Mouse (Mus musculus) spleen, adult 2 months (tissue): ENCODE results near the gene St6galnac1. TPM values are rescaled to one million over a fixed set of nuclear protein-coding genes. Genes with fewer than 3 reads are reported as not detected.

Experiments
- DNase-seq, 2 experiments: peaks; one replicate each; pipeline versions ENCODE4 v3.0.0 to v3.0.0-alpha.2; 2012 to 2021; ENCODE audit warnings: low spot score in 2 of 2, low read depth in 1 of 2
- H3K27ac ChIP-seq: fragments of 200-500 bp; 2 replicates; pipeline ENCODE4 v1.5.1; 2012; ENCODE audit warnings: low read length, inconsistent platforms; ENCODE audit not compliant: insufficient read depth
- H3K27me3 ChIP-seq: fragments of 200-500 bp; 2 replicates; pipeline ENCODE4 v1.6.1; 2012; ENCODE audit warnings: mild to moderate bottlenecking, moderate library complexity, low read length, inconsistent platforms; ENCODE audit not compliant: control insufficient read depth, insufficient read depth
- H3K36me3 ChIP-seq: fragments of 200-500 bp; 2 replicates; pipeline ENCODE4 v1.6.1; 2012; ENCODE audit warnings: mild to moderate bottlenecking, low read length, inconsistent platforms; ENCODE audit not compliant: control insufficient read depth, insufficient read depth
- H3K4me1 ChIP-seq: fragments of 200-500 bp; 2 replicates; pipeline ENCODE4 v1.6.1; 2011; ENCODE audit warnings: inconsistent platforms; ENCODE audit not compliant: control insufficient read depth, insufficient read depth, insufficient read length
- H3K4me3 ChIP-seq: fragments of 200-500 bp; 2 replicates; pipeline ENCODE4 v1.5.1; 2011; ENCODE audit warnings: mild to moderate bottlenecking, inconsistent platforms; ENCODE audit not compliant: insufficient read depth, insufficient read length; ENCODE audit errors: extremely low read depth
- CTCF ChIP-seq: fragments of 200-500 bp; IDR thresholded peaks from 2 replicates; pipeline ENCODE4 v1.5.1; 2011; ENCODE audit warnings: mild to moderate bottlenecking, inconsistent platforms; ENCODE audit not compliant: insufficient read depth, insufficient read length, insufficient replicate concordance; ENCODE audit errors: extremely low read depth
- POLR2A ChIP-seq: fragments of 200-500 bp; IDR thresholded peaks from 2 replicates; pipeline ENCODE4 v1.6.1; 2011; ENCODE audit warnings: low read depth, low read length, inconsistent platforms
- WGBS: fragments of 180-500 bp; shearing (Covaris S2); methylation state at CpG from one replicate; pipeline ENCODE4 v1.1.7; 2018; 5-methylcytosine and 5-hydroxymethylcytosine counted together
- polyA plus RNA-seq: library from polyadenylated mRNA; depleted of rRNA; stranded (reverse); fragments of >200 nt; gene quantifications from 2 replicates; pipeline ENCODE4 v1.2.3, GENCODE M21; 2012

Gene St6galnac1
- polyA plus RNA-seq, 1 experiment, result 0.86 TPM

DNA sequence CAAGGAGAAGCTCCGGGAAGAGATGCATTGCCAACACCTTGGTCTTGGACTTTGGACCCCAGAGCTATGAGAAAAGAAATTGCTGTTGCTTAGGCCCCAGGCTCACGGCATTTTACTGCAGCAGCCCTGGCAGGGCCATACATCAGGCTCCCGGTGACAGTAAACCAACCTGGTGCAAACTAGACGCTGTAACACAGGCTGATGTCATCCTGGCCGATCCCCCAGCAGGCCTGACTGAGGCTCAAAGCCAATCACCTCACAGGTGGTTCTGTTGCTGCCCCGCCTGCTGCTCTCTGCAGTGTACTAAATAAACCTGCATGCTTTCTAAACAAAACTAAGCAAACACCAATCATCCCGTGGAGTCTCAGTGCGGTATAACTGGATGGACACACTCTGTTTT lies 43.4 kb upstream of the St6galnac1 start:
- Histone ChIP-seq H3K27me3 (no peaks in the 10 kb centered on the region), H3K27ac (no peak overlapping the region), H3K4me3 (no peak overlapping the region), H3K4me1 (no peaks in the 10 kb centered on the region), H3K36me3 (no peaks in the 10 kb centered on the region)
- DNase-seq, result no peak
- WGBS, result 78% methylated on average over 8 of the region's 8 CpGs
- TF ChIP-seq CTCF (no peak), POLR2A (no peak)

DNA sequence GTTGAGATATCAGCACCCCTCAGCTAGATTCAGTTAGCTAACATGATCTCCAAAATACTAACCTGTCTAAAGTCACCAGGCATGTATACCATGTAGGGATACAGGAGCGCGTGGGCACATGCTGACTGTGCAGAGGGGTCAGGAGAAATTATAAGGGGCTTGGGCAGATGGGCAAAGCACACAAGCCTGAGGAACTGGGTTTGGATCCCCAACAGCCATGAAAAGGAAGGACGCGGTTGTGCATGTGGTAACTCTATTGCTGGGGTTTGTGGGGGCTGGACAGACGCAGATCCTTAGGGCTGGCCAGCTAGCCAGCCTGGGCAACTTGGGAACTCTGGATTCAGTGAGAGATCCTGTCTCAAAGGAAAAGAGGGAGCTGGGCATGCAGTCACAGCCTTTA lies 42.3 kb upstream of the St6galnac1 start:
- Histone ChIP-seq H3K36me3 (no peaks in the 10 kb centered on the region), H3K4me3 (no peak overlapping the region), H3K4me1 (no peaks in the 10 kb centered on the region), H3K27me3 (no peaks in the 10 kb centered on the region), H3K27ac (no peak overlapping the region)
- 90% methylated on average over 5 of the region's 5 CpGs for WGBS
- TF ChIP-seq CTCF (no peak), POLR2A (no peak)
- no peak for DNase-seq

DNA sequence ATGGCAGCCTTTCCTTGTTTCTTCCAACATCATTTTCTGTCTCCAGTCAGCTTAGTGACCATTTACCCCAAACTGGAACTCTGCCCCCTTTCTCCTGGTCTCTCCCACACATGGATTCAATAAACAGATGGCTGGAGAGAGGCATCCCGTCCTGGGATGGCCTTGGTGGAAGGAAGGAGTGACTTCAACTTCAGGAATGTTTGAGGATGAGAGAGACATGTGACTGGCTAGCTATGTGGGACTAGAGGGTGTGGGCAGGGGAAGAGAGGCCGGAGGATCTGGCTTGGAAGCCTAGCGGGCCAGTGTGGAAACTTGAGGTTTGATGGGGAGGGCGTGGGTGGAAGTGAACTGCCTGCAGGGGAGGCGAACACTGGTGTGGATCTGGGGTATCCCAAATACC lies 41.5 kb upstream of the St6galnac1 start:
- H3K4me1 ChIP-seq, result no peaks in the 10 kb centered on the region

DNA sequence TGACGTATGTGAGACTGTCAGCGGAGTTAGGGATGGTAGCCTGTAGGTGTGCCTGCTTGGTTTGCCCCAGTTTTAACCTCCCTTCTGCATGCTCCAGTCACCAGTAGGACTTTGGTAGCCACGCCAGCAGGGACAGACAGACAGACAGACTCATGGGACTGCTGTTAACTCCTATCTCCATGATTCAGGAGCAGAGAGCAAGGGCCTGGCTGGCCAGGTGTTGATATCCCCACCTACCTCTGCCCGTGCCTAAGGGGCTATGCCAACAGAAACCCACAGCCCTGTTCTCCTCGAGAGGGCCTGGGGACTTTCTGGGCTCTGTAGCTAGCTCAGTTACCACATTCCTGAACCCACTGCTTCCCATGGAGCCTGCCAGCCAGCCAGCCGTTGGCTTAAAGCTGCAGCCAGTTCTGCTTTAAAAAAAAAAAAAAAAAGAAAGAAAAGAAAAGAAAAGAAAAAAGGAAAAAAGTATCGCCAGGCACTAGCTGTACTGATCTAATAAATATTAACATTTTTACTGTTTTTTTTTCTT lies 39.6 kb upstream of the St6galnac1 start:
- H3K4me3 ChIP-seq, result no peak overlapping the region
- H3K4me1 ChIP-seq, result 0 out of 2 replicates have a peak, but pooled peaks cover 4% of the 10 kb centered on the region
- peak overlapping the region; percentile 37 for H3K27ac ChIP-seq
- no peaks in the 10 kb centered on the region for H3K36me3 ChIP-seq
- TF ChIP-seq CTCF, result no peak
- 70% methylated on average over 7 of the region's 7 CpGs for WGBS
- no peaks in the 10 kb centered on the region; the same call in 1 of the 2 replicates for H3K27me3 ChIP-seq
- DNase-seq, result no peak

More for the DNA sequence above, 41.5 kb upstream of the St6galnac1 start:
- peak overlapping the region; percentile 24; the same call in 1 of the 2 replicates for H3K27ac ChIP-seq
- TF ChIP-seq POLR2A (no peak), CTCF (no peak)
- no peak overlapping the region for H3K4me3 ChIP-seq
- no peak for DNase-seq
- H3K36me3 ChIP-seq, result no peaks in the 10 kb centered on the region
- WGBS, result 84% methylated on average over 5 of the region's 5 CpGs
- no peaks in the 10 kb centered on the region for H3K27me3 ChIP-seq

DNA sequence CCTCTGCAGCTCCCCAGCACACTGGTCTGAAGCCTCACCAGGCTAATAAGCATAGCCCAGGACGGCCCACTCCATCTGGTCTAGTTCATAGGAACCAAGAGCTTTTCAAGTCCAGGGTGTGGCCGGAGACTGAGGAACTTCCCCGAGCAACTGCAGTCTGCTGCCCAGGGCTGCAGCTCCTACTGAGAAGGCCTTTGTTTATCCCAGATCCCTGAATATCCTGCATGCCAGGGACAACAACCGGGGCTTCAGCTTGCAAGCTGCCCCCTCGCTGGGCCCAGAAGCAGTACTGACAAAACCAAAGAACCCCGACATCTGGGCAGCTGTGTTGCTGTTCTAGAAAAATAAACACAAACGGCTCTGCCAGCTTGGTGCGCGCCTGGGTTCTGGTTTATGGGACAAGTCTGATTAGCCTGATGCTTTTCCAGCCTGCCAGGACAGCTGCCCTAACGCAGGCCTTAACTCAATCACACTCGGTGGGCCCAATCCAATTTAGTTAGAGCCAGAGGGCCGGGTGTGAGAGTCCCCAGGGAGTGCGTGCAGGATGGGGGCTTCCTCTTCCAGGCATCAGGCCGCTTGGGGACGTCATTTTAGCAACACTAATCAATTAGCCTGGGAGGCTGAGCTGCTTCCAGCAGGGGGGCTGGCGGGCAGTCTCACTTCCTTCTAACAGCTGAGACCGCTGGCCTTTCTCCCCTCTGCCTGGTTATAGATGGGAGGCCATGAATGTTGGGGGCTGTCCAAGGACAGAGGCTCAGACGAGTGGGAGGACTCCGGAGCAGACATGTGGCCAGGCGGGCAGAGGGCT lies 39.0 kb upstream of the St6galnac1 start:
- 64% methylated on average over 20 of the region's 20 CpGs for WGBS
- peak in 1 of 2 experiments; percentile 51 for DNase-seq
- H3K36me3 ChIP-seq, result no peaks in the 10 kb centered on the region
- H3K4me1 ChIP-seq, result 0 out of 2 replicates have a peak, but pooled peaks cover 4% of the 10 kb centered on the region
- no peak for TF ChIP-seq POLR2A
- TF ChIP-seq CTCF, result no peak
- no peaks in the 10 kb centered on the region; the same call in 1 of the 2 replicates for H3K27me3 ChIP-seq
- peak overlapping the region; percentile 37; the same call in 1 of the 2 replicates for H3K27ac ChIP-seq
- no peak overlapping the region for H3K4me3 ChIP-seq

DNA sequence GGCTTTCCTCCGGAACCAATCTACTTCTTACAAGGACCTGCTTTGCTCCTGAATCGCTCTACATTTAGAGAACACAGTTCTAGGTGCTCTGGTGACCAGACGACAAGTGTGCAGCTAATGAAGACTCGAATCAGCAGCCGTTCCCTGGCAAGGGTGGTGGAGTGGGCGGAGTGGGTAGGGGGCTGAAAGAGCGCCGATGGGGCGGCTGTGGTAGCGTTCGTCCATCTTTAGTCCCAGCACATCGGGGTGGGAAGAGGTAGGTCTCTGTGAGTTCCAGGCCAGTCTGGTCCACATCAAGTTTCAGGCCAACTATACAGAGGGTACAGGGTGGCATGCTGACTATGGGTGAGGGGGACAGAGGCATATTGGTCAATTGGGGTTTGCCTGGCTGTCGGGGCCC lies 38.3 kb upstream of the St6galnac1 start:
- TF ChIP-seq CTCF, result no peak
- TF ChIP-seq POLR2A, result no peak
- no peak for DNase-seq
- no peak overlapping the region; the same call in 1 of the 2 replicates for H3K27ac ChIP-seq
- 91% methylated on average over 13 of the region's 13 CpGs for WGBS
- no peak overlapping the region for H3K4me3 ChIP-seq
- 0 out of 2 replicates have a peak, but pooled peaks cover 4% of the 10 kb centered on the region for H3K4me1 ChIP-seq
- no peaks in the 10 kb centered on the region for H3K36me3 ChIP-seq
- no peaks in the 10 kb centered on the region; the same call in 1 of the 2 replicates for H3K27me3 ChIP-seq
